Mouse (Mus musculus) right cerebral cortex, postnatal 25 days (tissue): ENCODE data around the gene Fez1.

Experiments used
- DNase-seq: peaks from one replicate; pipeline ENCODE4 v3.0.0; 2022

Fez1 gene

GRCm38 (mm10) chr9:36846346-36846745, 24.7 kb downstream of the Fez1 start:
- no peak for DNase-seq

GRCm38 (mm10) chr9:36848661-36849060, 27.0 kb downstream of the Fez1 start:
- DNase-seq, result no peak

GRCm38 (mm10) chr9:36850091-36850490, 28.4 kb downstream of the Fez1 start:
- no peak for DNase-seq

- no peak for DNase-seq
These were observed 30.5 kb downstream of the Fez1 start for GRCm38 (mm10) chr9:36852175-36852574.

GRCm38 (mm10) chr9:36856351-36856750, 34.7 kb downstream of the Fez1 start:
- DNase-seq, result no peak

- DNase-seq, result no peak
These were observed 35.9 kb downstream of the Fez1 start for GRCm38 (mm10) chr9:36857476-36858117.

GRCm38 (mm10) chr9:36858677-36859076, 37.0 kb downstream of the Fez1 start:
- DNase-seq, result no peak

- no peak for DNase-seq
These were observed 40.9 kb downstream of the Fez1 start for GRCm38 (mm10) chr9:36862576-36862975.

- DNase-seq, result no peak
These were observed 42.0 kb downstream of the Fez1 start for GRCm38 (mm10) chr9:36863694-36864093.

- no peak for DNase-seq
These were observed 43.5 kb downstream of the Fez1 start for GRCm38 (mm10) chr9:36864862-36865813.

GRCm38 (mm10) chr9:36868662-36869061, 47.0 kb downstream of the Fez1 start:
- no peak for DNase-seq

- DNase-seq, result no peak
These were observed 48.6 kb downstream of the Fez1 start for GRCm38 (mm10) chr9:36870263-36870662.

GRCm38 (mm10) chr9:36873796-36874195, 52.1 kb downstream of the Fez1 start:
- no peak for DNase-seq

- no peak for DNase-seq
These were observed 54.6 kb downstream of the Fez1 start for GRCm38 (mm10) chr9:36876313-36876712.

GRCm38 (mm10) chr9:36876787-36877186, 55.1 kb downstream of the Fez1 start:
- no peak for DNase-seq

GRCm38 (mm10) chr9:36881615-36882014, 60.0 kb downstream of the Fez1 start:
- no peak for DNase-seq

GRCm38 (mm10) chr9:36882034-36882745, 60.5 kb downstream of the Fez1 start:
- DNase-seq, result peak; percentile 52

- no peak for DNase-seq
These were observed 61.9 kb downstream of the Fez1 start for GRCm38 (mm10) chr9:36883569-36883968.

- no peak for DNase-seq
These were observed 63.6 kb downstream of the Fez1 start for GRCm38 (mm10) chr9:36885237-36885636.

- DNase-seq, result peak; percentile 56
These were observed 68.9 kb downstream of the Fez1 start for GRCm38 (mm10) chr9:36890552-36890951.

GRCm38 (mm10) chr9:36893413-36893990, 71.8 kb downstream of the Fez1 start:
- no peak for DNase-seq

- DNase-seq, result no peak
These were observed 72.6 kb downstream of the Fez1 start for GRCm38 (mm10) chr9:36894242-36894641.
